Mouse (Mus musculus) colon, adult 2 months (tissue): ENCODE results near the gene Olfr881. TPM values are rescaled to one million over a fixed set of nuclear protein-coding genes. Genes with fewer than 3 reads are reported as not detected.

Experiments used
- polyA plus RNA-seq: library from polyadenylated mRNA; depleted of rRNA; stranded (reverse); fragments of >200 nt; gene quantifications from 2 replicates; pipeline ENCODE4 v1.2.3, GENCODE M21; 2012; rRNA removed

Gene Olfr881
- polyA plus RNA-seq = not detected in 2 replicates

DNA sequence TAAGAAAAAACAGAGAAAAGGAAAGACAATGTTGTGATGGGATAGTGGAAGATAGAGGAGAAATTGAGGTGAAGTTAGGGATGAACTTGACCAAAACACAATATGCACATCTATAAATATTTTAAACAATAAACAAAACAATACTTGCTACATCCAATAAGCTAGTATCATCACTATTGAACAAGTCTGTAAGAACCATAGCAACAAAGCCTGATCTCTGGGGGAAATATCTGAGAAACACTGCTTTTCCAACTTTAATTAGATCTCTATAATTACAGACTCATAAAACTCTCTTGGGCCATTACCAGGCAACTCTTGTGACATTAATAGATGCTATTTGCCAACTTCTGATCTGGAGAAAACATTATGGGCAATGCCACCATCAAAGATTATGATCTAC, at the start of gene Olfr881:
Olfr881 (plus strand) TSS at position 301 of the 400 bp plus-strand sequence.

DNA sequence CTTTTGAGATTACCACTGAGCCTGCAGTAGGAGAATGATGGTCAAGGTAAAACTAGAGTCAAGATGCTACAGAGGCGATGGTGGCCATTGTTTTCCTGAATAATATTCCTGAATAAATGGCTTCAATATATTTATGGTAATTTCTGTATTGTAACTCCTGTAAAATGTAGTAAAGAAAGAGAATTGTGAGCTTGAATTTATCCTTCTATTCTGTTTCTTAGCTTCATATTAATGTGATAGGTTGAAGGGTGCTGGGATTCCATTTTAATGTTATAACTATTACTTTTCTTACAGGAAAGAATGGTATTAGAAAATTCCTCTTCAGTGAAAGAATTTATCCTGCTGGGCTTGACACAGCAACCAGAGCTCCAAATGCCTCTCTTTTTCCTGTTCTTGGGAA, 33.9 kb downstream of the Olfr881 start, which contains the start of gene Olfr883:
Olfr883 (plus strand) TSS at position 301 of the 400 bp plus-strand sequence.

Other genes with a start within 250 kb of the Olfr881 start
- not detected in 2 replicates for gene Olfr874, start 246.7 kb upstream of the Olfr881 start, polyA plus RNA-seq
- not detected in 2 replicates for gene Olfr875, start 220.0 kb upstream of the Olfr881 start, polyA plus RNA-seq
- gene Olfr876, start 188.8 kb upstream of the Olfr881 start, polyA plus RNA-seq = not detected in 2 replicates
- gene Olfr877, start 137.6 kb upstream of the Olfr881 start, polyA plus RNA-seq = not detected in 2 replicates
- not detected in 2 replicates for gene Olfr145, start 95.1 kb upstream of the Olfr881 start, polyA plus RNA-seq
- gene Olfr878, start 74.0 kb upstream of the Olfr881 start, polyA plus RNA-seq = not detected in 2 replicates
- not detected in 2 replicates for gene Olfr883, start 34.0 kb downstream of the Olfr881 start, polyA plus RNA-seq
- not detected in 2 replicates for gene Olfr884, start 54.7 kb downstream of the Olfr881 start, polyA plus RNA-seq
- not detected in 2 replicates for gene Olfr885, start 69.5 kb downstream of the Olfr881 start, polyA plus RNA-seq
- gene Olfr887, start 92.2 kb downstream of the Olfr881 start, polyA plus RNA-seq = not detected in 2 replicates
- not detected in 2 replicates for gene Olfr888, start 116.3 kb downstream of the Olfr881 start, polyA plus RNA-seq
- gene Olfr889, start 123.4 kb downstream of the Olfr881 start, polyA plus RNA-seq = not detected in 2 replicates
- not detected in 2 replicates for gene Olfr890, start 150.7 kb downstream of the Olfr881 start, polyA plus RNA-seq
- not detected in 2 replicates for gene Olfr891, start 189.0 kb downstream of the Olfr881 start, polyA plus RNA-seq
- gene Olfr893, start 216.5 kb downstream of the Olfr881 start, polyA plus RNA-seq = not detected in 2 replicates
- gene Olfr894, start 226.2 kb downstream of the Olfr881 start, polyA plus RNA-seq = not detected in 2 replicates